Mouse (Mus musculus): ENCODE data around the gene Atp11a. TPM values are rescaled to one million over a fixed set of nuclear protein-coding genes. Genes with fewer than 3 reads are reported as not detected.

Atp11a gene
- total and polyA plus RNA-seq, 2 experiments from 2014 or later = 10.5 to 77.4 TPM

GRCm38 (mm10) chr8:12828298-12828697, 71.5 kb downstream of the Atp11a start:
- Histone ChIP-seq H3K4me3 (ENCODE audit: low read depth, low read length) (no peak overlapping the region), H3K9me3 (replicated peaks; ENCODE audit: control insufficient read depth, low read length) (no peaks in the 10 kb centered on the region), H3K4me2 (ENCODE audit: low read depth, low read length) (no peak overlapping the region), H3K4me1 (ENCODE audit: control insufficient read depth, insufficient read depth) (peaks cover 9% of the 10 kb centered on the region), H3K9ac (replicated peaks; ENCODE audit: low read depth, low read length) (no peak overlapping the region), H3K27me3 (ENCODE audit: control insufficient read depth, insufficient read depth, low read length) (no peaks in the 10 kb centered on the region), H3K36me3 (replicated peaks; ENCODE audit: control insufficient read depth, insufficient read depth, low read length) (peaks cover 80% of the 10 kb centered on the region), H3K27ac (ENCODE audit: low read depth) (no peak overlapping the region)
- ATAC-seq (ENCODE audit: insufficient read depth, low read depth) (no peak), DNase-seq (ENCODE audit: low spot score) (no peak)
- TF ChIP-seq CTCF (IDR thresholded peaks at IDR 0.05; ENCODE audit: low read depth) (no peak), EP300 (IDR thresholded peaks at IDR 0.05; ENCODE audit: low read depth) (no peak)
- WGBS = 62% methylated on average over 6 of the region's 6 CpGs

- H3K4me2 ChIP-seq (ENCODE audit: low read depth, low read length) = no peak overlapping the region
- no peak for TF ChIP-seq EP300 (IDR thresholded peaks at IDR 0.05; ENCODE audit: low read depth)
- TF ChIP-seq CTCF (IDR thresholded peaks at IDR 0.05; ENCODE audit: low read depth) = no peak
- 60% methylated on average over 1 of the region's 1 CpGs for WGBS
- no peak overlapping the region for H3K9ac ChIP-seq (replicated peaks; ENCODE audit: low read depth, low read length)
- no peaks in the 10 kb centered on the region for H3K27me3 ChIP-seq (ENCODE audit: control insufficient read depth, insufficient read depth, low read length)
- peaks cover 83% of the 10 kb centered on the region for H3K36me3 ChIP-seq (replicated peaks; ENCODE audit: control insufficient read depth, insufficient read depth, low read length)
- H3K4me3 ChIP-seq (ENCODE audit: low read depth, low read length) = no peak overlapping the region
- peaks cover 9% of the 10 kb centered on the region for H3K4me1 ChIP-seq (ENCODE audit: control insufficient read depth, insufficient read depth)
- ATAC-seq (ENCODE audit: insufficient read depth, low read depth) = no peak
- DNase-seq (ENCODE audit: low spot score) = no peak
- no peak overlapping the region for H3K27ac ChIP-seq (ENCODE audit: low read depth)
- no peaks in the 10 kb centered on the region for H3K9me3 ChIP-seq (replicated peaks; ENCODE audit: control insufficient read depth, low read length)
These were observed 72.6 kb downstream of the Atp11a start for GRCm38 (mm10) chr8:12829381-12829780.

- no peak overlapping the region for H3K4me2 ChIP-seq (ENCODE audit: low read depth, low read length)
- H3K9me3 ChIP-seq (replicated peaks; ENCODE audit: control insufficient read depth, low read length) = no peaks in the 10 kb centered on the region
- ATAC-seq (ENCODE audit: insufficient read depth, low read depth) (no peak), DNase-seq (ENCODE audit: low spot score) (no peak)
- H3K4me1 ChIP-seq (ENCODE audit: control insufficient read depth, insufficient read depth) = no peaks in the 10 kb centered on the region
- no peak overlapping the region for H3K9ac ChIP-seq (replicated peaks; ENCODE audit: low read depth, low read length)
- H3K4me3 ChIP-seq (ENCODE audit: low read depth, low read length) = no peak overlapping the region
- TF ChIP-seq EP300 (IDR thresholded peaks at IDR 0.05; ENCODE audit: low read depth) (no peak), CTCF (IDR thresholded peaks at IDR 0.05; ENCODE audit: low read depth) (no peak)
- H3K27ac ChIP-seq (ENCODE audit: low read depth) = no peak overlapping the region
- 86% methylated on average over 7 of the region's 7 CpGs for WGBS
- H3K27me3 ChIP-seq (ENCODE audit: control insufficient read depth, insufficient read depth, low read length) = no peaks in the 10 kb centered on the region
- H3K36me3 ChIP-seq (replicated peaks; ENCODE audit: control insufficient read depth, insufficient read depth, low read length) = peaks cover 93% of the 10 kb centered on the region
These were observed 75.1 kb downstream of the Atp11a start for GRCm38 (mm10) chr8:12831659-12832589.

- Histone ChIP-seq H3K36me3 (replicated peaks; ENCODE audit: control insufficient read depth, insufficient read depth, low read length) (peaks cover 92% of the 10 kb centered on the region), H3K9ac (replicated peaks; ENCODE audit: low read depth, low read length) (no peak overlapping the region), H3K4me2 (ENCODE audit: low read depth, low read length) (no peak overlapping the region), H3K4me3 (ENCODE audit: low read depth, low read length) (no peak overlapping the region), H3K27ac (ENCODE audit: low read depth) (no peak overlapping the region), H3K27me3 (ENCODE audit: control insufficient read depth, insufficient read depth, low read length) (no peaks in the 10 kb centered on the region), H3K4me1 (ENCODE audit: control insufficient read depth, insufficient read depth) (no peaks in the 10 kb centered on the region), H3K9me3 (replicated peaks; ENCODE audit: control insufficient read depth, low read length) (no peaks in the 10 kb centered on the region)
- WGBS = 65% methylated on average over 5 of the region's 5 CpGs
- no peak for TF ChIP-seq CTCF (IDR thresholded peaks at IDR 0.05; ENCODE audit: low read depth)
- no peak for TF ChIP-seq EP300 (IDR thresholded peaks at IDR 0.05; ENCODE audit: low read depth)
- peak; percentile 55; the same call in 1 of the 2 replicates for ATAC-seq (ENCODE audit: insufficient read depth, low read depth)
- DNase-seq (ENCODE audit: low spot score) = no peak
These were observed 76.8 kb downstream of the Atp11a start for GRCm38 (mm10) chr8:12833616-12834015.

GRCm38 (mm10) chr8:12840834-12841233, 84.0 kb downstream of the Atp11a start:
- TF ChIP-seq EP300 (IDR thresholded peaks at IDR 0.05; ENCODE audit: low read depth) = no peak
- no peak for TF ChIP-seq CTCF (IDR thresholded peaks at IDR 0.05; ENCODE audit: low read depth)
- ATAC-seq (ENCODE audit: insufficient read depth, low read depth) (no peak), DNase-seq (ENCODE audit: low spot score) (no peak)
- Histone ChIP-seq H3K4me1 (ENCODE audit: control insufficient read depth, insufficient read depth) (0 out of 2 replicates have a peak, but pooled peaks cover 3% of the 10 kb centered on the region), H3K9ac (replicated peaks; ENCODE audit: low read depth, low read length) (no peak overlapping the region), H3K36me3 (replicated peaks; ENCODE audit: control insufficient read depth, insufficient read depth, low read length) (peaks cover 96% of the 10 kb centered on the region), H3K27me3 (ENCODE audit: control insufficient read depth, insufficient read depth, low read length) (no peaks in the 10 kb centered on the region), H3K9me3 (replicated peaks; ENCODE audit: control insufficient read depth, low read length) (no peaks in the 10 kb centered on the region), H3K4me3 (ENCODE audit: low read depth, low read length) (no peak overlapping the region), H3K4me2 (ENCODE audit: low read depth, low read length) (no peak overlapping the region), H3K27ac (ENCODE audit: low read depth) (no peak overlapping the region)
- WGBS = 91% methylated on average over 7 of the region's 7 CpGs

Measured in heart, postnatal 0 days (tissue).